Mouse (Mus musculus): ENCODE data around the gene Phlpp1. TPM values are rescaled to one million over a fixed set of nuclear protein-coding genes. Genes with fewer than 3 reads are reported as not detected.

The Phlpp1 gene
- total and polyA plus RNA-seq, 2 experiments: 8.3 to 8.7 TPM

DNA sequence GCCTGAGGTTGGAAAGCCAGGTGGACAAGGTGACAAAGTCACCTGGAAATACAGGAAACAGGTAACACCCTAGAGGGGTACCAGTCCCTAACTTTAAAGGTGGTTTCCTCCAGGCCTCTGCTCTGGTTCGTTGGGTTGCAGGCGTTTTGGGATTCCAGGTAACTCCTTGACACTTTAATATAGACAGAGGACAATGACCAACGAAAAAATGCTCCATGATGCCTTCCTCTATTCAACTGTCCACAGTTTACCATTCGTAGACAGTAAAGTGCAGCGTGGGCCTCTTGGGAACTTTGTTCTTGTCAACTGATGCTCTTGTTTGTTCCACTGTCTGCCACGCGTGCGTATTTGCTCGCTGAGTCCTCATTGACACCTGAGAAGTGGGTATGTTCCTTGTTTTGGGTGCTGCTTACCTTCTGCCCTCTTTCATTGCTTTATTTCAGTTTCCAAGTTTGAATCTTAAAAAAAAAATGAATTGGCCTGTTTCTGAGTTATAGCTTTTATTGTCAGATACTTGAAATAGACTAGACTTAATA lies 2.1 kb downstream of the Phlpp1 start:
- Histone ChIP-seq H3K4me1 (ENCODE audit: control insufficient read depth, insufficient read depth, low read length) (peaks cover 16% of the 10 kb centered on the region; the same call in 1 of the 2 replicates), H3K27me3 (ENCODE audit: control insufficient read depth, insufficient read depth, low read length) (no peaks in the 10 kb centered on the region), H3K27ac (replicated peaks; ENCODE audit: insufficient read depth, low read depth, low read length) (peak overlapping the region; percentile 73), H3K4me3 (ENCODE audit: insufficient read depth, low read depth, low read length) (peak overlapping the region; percentile 89), H3K9ac (ENCODE audit: low read depth, low read length) (peak overlapping the region; percentile 99), H3K36me3 (ENCODE audit: control insufficient read depth, insufficient read depth, low read length) (no peaks in the 10 kb centered on the region), H3K79me2 (ENCODE audit: control insufficient read depth, insufficient read depth, low read length) (peaks cover 21% of the 10 kb centered on the region)
- no peak for TF ChIP-seq POLR2A (IDR thresholded peaks at IDR 0.05; ENCODE audit: extremely low read depth, insufficient read depth, low read length)
- no peak for TF ChIP-seq CTCF (IDR thresholded peaks at IDR 0.05; ENCODE audit: low read depth, low read length)
- peak; percentile 66 for DNase-seq (ENCODE audit: extremely low read depth, low read depth, low spot score)
- 12% methylated on average over 9 of the region's 9 CpGs for WGBS

DNA sequence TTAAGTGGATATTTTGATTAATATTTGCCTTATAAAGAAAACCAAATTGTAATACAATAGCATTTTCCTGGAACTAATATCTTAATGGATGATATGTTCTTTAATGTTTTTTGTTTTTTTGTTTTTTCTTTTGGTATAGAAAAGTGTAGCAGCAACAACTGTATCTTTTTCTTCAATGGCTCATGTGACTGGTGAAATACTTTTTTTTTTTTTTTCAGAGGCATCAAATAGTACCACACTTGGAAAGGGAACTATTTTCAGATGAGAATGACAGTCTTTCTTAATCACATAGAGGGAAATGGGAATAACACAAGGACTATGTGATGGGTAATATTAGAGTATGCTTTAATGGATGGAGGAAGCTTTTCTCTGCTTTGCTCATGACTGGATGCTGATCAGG lies 3.0 kb downstream of the Phlpp1 start:
- Histone ChIP-seq H3K79me2 (ENCODE audit: control insufficient read depth, insufficient read depth, low read length) (peaks cover 21% of the 10 kb centered on the region), H3K36me3 (ENCODE audit: control insufficient read depth, insufficient read depth, low read length) (no peaks in the 10 kb centered on the region), H3K27me3 (ENCODE audit: control insufficient read depth, insufficient read depth, low read length) (no peaks in the 10 kb centered on the region), H3K9ac (ENCODE audit: low read depth, low read length) (no peak overlapping the region), H3K4me1 (ENCODE audit: control insufficient read depth, insufficient read depth, low read length) (peaks cover 17% of the 10 kb centered on the region; the same call in 1 of the 2 replicates), H3K27ac (replicated peaks; ENCODE audit: insufficient read depth, low read depth, low read length) (no peak overlapping the region), H3K4me3 (ENCODE audit: insufficient read depth, low read depth, low read length) (no peak overlapping the region; the same call in 1 of the 2 replicates)
- DNase-seq (ENCODE audit: extremely low read depth, low read depth, low spot score): no peak
- TF ChIP-seq CTCF (IDR thresholded peaks at IDR 0.05; ENCODE audit: low read depth, low read length): no peak
- TF ChIP-seq POLR2A (IDR thresholded peaks at IDR 0.05; ENCODE audit: extremely low read depth, insufficient read depth, low read length): no peak

DNA sequence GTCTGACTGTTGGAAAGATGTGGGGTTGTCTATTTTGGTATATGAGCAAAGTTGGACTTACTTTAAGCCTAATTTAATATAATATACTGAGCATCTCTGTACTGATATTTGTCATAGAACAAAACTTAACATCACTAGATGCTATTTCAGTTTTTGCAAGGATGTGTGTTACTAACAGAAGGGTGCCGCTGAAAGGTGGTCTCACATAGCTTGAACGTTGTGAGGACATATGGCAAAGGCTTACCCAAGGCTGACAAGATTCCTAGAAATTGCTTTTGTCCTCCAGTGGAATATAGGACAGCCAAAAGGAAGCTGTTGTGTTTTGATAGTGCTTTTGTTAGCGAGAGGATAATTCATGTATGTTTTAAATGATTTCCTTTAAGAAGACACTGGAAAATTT lies 3.8 kb downstream of the Phlpp1 start:
- 75% methylated on average over 3 of the region's 3 CpGs for WGBS
- H3K4me3 ChIP-seq (ENCODE audit: insufficient read depth, low read depth, low read length): no peak overlapping the region
- peaks cover 18% of the 10 kb centered on the region; the same call in 1 of the 2 replicates for H3K4me1 ChIP-seq (ENCODE audit: control insufficient read depth, insufficient read depth, low read length)
- peaks cover 25% of the 10 kb centered on the region for H3K79me2 ChIP-seq (ENCODE audit: control insufficient read depth, insufficient read depth, low read length)
- no peaks in the 10 kb centered on the region for H3K27me3 ChIP-seq (ENCODE audit: control insufficient read depth, insufficient read depth, low read length)
- no peak overlapping the region for H3K27ac ChIP-seq (replicated peaks; ENCODE audit: insufficient read depth, low read depth, low read length)
- H3K9ac ChIP-seq (ENCODE audit: low read depth, low read length): no peak overlapping the region
- no peak for DNase-seq (ENCODE audit: extremely low read depth, low read depth, low spot score)
- no peaks in the 10 kb centered on the region for H3K36me3 ChIP-seq (ENCODE audit: control insufficient read depth, insufficient read depth, low read length)
- TF ChIP-seq POLR2A (IDR thresholded peaks at IDR 0.05; ENCODE audit: extremely low read depth, insufficient read depth, low read length) (no peak), CTCF (IDR thresholded peaks at IDR 0.05; ENCODE audit: low read depth, low read length) (no peak)

DNA sequence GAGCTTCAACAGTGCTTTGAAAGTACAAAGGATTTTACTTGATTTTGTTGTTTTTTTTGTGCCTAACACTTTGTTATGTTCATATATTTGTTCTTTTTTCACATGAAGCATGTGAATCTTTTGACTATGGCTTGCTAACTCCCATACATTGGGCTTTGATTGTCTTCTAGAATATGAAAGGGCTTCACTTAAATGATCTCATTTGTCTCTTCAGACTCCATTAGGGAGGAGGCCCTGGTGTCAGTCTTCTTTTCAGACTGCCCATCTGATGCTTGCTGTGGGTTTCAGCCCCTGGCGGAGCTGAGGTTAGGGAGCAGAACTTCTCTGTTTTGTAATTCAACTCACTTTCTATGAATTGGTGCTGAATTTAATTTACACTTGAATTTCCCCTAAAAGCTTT lies 5.2 kb downstream of the Phlpp1 start:
- WGBS: 89% methylated on average over 1 of the region's 1 CpGs
- TF ChIP-seq POLR2A (IDR thresholded peaks at IDR 0.05; ENCODE audit: extremely low read depth, insufficient read depth, low read length) (no peak), CTCF (IDR thresholded peaks at IDR 0.05; ENCODE audit: low read depth, low read length) (no peak)
- no peak for DNase-seq (ENCODE audit: extremely low read depth, low read depth, low spot score)
- no peak overlapping the region for H3K9ac ChIP-seq (ENCODE audit: low read depth, low read length)
- no peaks in the 10 kb centered on the region for H3K27me3 ChIP-seq (ENCODE audit: control insufficient read depth, insufficient read depth, low read length)
- H3K4me1 ChIP-seq (ENCODE audit: control insufficient read depth, insufficient read depth, low read length): peaks cover 16% of the 10 kb centered on the region; the same call in 1 of the 2 replicates
- H3K4me3 ChIP-seq (ENCODE audit: insufficient read depth, low read depth, low read length): no peak overlapping the region
- no peaks in the 10 kb centered on the region for H3K36me3 ChIP-seq (ENCODE audit: control insufficient read depth, insufficient read depth, low read length)
- 0 out of 2 replicates have a peak overlapping the region, but pooled peaks have one; percentile 39 for H3K27ac ChIP-seq (replicated peaks; ENCODE audit: insufficient read depth, low read depth, low read length)
- peaks cover 31% of the 10 kb centered on the region for H3K79me2 ChIP-seq (ENCODE audit: control insufficient read depth, insufficient read depth, low read length)

DNA sequence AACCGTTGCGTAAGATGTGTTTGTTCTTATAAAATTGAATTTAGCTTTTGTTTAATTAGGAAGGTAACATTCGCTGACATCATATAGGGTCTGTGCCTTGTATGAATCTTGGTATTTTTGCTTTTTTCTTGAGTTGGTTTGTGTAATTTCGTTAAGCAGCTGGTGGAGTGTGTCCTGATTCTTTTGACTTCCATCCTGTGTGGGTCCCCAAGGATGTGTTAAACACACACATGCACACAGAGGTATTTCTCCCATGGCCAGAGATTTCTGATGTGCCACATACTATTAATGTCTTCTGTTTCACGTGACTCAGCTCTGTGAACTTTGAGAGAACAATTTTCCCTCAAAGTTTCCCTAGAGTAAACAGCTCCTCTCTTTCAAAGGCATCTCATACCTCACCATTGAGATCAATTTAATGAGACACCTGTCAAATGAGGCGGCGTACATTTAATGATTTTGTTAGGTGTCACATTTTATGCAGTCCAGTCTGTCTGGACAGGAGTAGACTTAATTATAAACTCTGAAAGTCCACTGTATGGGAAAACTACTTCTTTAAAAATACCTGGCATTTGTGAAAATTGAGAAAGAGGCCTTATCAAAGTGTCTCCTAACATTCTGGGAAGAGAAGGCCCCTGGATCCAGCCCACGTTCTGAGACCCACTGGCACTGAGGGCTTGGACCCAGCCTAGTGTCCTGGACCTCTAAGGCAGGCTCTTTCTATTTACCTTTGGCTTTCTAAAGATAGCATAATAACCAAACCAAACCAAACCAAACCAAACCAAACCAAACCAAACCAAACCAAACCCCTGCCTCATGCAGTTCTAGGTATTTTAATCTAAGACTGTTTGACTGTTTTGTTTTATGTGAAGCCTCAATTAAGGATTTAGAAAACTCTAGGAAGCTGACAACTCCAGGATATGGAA lies 6.6 kb downstream of the Phlpp1 start:
- Histone ChIP-seq H3K36me3 (ENCODE audit: control insufficient read depth, insufficient read depth, low read length) (no peaks in the 10 kb centered on the region), H3K79me2 (ENCODE audit: control insufficient read depth, insufficient read depth, low read length) (peaks cover 26% of the 10 kb centered on the region), H3K4me1 (ENCODE audit: control insufficient read depth, insufficient read depth, low read length) (peaks cover 16% of the 10 kb centered on the region; the same call in 1 of the 2 replicates), H3K27ac (replicated peaks; ENCODE audit: insufficient read depth, low read depth, low read length) (peak overlapping the region; percentile 44), H3K4me3 (ENCODE audit: insufficient read depth, low read depth, low read length) (no peak overlapping the region), H3K27me3 (ENCODE audit: control insufficient read depth, insufficient read depth, low read length) (no peaks in the 10 kb centered on the region), H3K9ac (ENCODE audit: low read depth, low read length) (no peak overlapping the region)
- WGBS: 39% methylated on average over 8 of the region's 8 CpGs
- TF ChIP-seq POLR2A (IDR thresholded peaks at IDR 0.05; ENCODE audit: extremely low read depth, insufficient read depth, low read length): no peak
- no peak for TF ChIP-seq CTCF (IDR thresholded peaks at IDR 0.05; ENCODE audit: low read depth, low read length)
- DNase-seq (ENCODE audit: extremely low read depth, low read depth, low spot score): peak; percentile 78

Measured in liver, adult 2 months (tissue).